Mouse (Mus musculus): ENCODE results near the gene Gm21775.
"Not testable (repeated sequence)": the region's sequence is repeated elsewhere in the genome, so short reads cannot be mapped to it uniquely, and the experiment has no call there.

The Gm21775 gene

DNA sequence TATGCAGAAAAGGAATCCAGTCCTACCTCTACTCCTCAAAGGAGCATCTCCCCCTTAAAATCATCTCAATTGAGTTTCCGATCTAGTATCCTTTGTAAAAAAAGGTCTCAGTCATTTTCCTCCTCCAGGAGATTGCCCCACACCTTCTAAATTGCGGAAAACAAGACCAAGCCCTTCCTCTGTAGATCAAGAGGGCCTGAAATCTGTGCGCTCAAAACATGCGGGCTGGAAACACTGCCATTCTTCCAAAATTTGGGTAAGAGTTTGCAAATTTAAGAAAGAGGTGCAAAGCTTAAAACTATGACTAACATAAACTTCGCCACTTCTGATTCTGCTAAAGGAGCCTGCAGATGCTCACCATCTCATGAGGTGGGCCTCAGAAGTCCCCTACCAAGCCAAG lies at the start of gene Gm21775:
Gene Gm21775 (plus strand): TSS at position 301 of the 400 bp plus-strand sequence.
- not testable (repeated sequence) for DNase-seq (ENCODE audit: low spot score in 2 of 2)

- not testable (repeated sequence) for DNase-seq (ENCODE audit: low spot score in 2 of 2)
Observed at GRCm38 (mm10) chrY:10535942-10536341, 17.3 kb upstream of the Gm21775 start, which contains the start of gene Gm20737. Gene Gm20737, minus strand, starts transcription at chrY:10536042.
